ENCODE assay signal across 8 mouse cellular contexts in the genomic region with DNA sequence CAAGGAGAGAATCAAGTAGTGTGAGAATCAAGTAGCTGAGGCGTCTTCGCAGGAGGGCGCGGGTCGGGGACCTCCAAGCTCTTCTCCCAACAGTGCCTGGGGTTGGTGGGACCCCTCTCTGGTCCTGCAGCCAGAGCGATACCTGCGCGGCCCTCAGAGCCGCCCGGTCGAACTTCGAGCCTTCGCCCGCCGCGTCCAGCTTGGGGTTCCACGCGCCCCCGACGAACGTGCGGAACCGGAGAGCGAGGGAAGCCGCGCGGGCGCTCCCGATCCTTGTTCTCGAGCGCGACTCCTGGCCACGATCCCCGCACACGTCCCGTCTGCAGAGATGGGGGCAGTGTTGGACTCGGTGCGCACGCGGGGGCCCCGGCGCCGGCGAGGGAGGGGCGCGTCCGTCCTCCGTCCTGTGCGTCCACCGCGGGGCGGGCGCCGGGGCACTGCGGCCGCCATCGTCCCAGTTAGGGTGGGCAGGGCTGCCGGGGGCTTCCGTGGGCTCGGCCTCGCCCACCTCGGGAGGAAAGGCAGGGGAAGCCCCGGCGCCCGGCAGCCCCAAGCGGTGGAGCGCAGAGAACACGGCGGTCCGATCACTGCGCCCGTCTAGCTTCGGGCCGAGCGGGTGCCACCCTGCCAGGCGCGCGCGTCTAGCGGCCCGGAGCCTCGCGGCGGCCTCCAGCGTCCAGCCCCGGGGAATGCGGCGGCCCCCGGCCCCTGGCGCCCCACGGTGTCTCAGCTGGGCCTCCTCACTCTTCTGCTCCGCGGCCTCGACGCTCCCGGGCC. TPM values are rescaled to one million over a fixed set of nuclear protein-coding genes. Genes with fewer than 3 reads are reported as not detected.
DNase-seq lines count a peak whose midpoint lies in the region; ATAC-seq lines count a peak whose summit lies in the region.

A gene (plus strand): TSS at position 556 of the 777 bp plus-strand sequence.

- 2% methylated on average over 89 of the region's 96 CpGs for WGBS in intestine, embryonic 15.5 days
- 2% methylated on average over 83 of the region's 96 CpGs for WGBS in stomach, embryonic 14.5 days

- ATAC-seq in megakaryocyte, adult 5-6 weeks (ENCODE audit: poor library complexity, severe bottlenecking), result no peak
- peak; percentile 47 for ATAC-seq in intestine, embryonic 15.5 days
- ATAC-seq in stomach, embryonic 14.5 days (ENCODE audit: insufficient number of reproducible peaks, insufficient read depth, low FRiP score, low read depth), result peak; percentile 42; the same call in 1 of the 2 replicates

- H3K27ac ChIP-seq in intestine, embryonic 15.5 days, result peak within 1 kb of the TSS; percentile 32
- no peak within 1 kb of the TSS for H3K27ac ChIP-seq in stomach, embryonic 14.5 days (ENCODE audit: low read length)

- H3K4me2 ChIP-seq in intestine, embryonic 15.5 days (replicated peaks), result peak within 1 kb of the TSS; percentile 77
- peak within 1 kb of the TSS; percentile 67 for H3K4me2 ChIP-seq in stomach, embryonic 14.5 days (replicated peaks; ENCODE audit: low read depth, low read length)

- no peaks in the 10 kb centered on the region for H3K36me3 ChIP-seq in megakaryocyte, embryonic 14.5 days (replicated peaks; ENCODE audit: low read length)
- H3K36me3 ChIP-seq in intestine, embryonic 15.5 days, result no peaks in the 10 kb centered on the region
- no peaks in the 10 kb centered on the region for H3K36me3 ChIP-seq in stomach, embryonic 14.5 days (ENCODE audit: control insufficient read depth, insufficient read depth, low read length)

- H3K9ac ChIP-seq in intestine, embryonic 15.5 days, result peak within 1 kb of the TSS; percentile 49
- H3K9ac ChIP-seq in stomach, embryonic 14.5 days (replicated peaks; ENCODE audit: low read depth, low read length), result peak within 1 kb of the TSS; percentile 45

- peaks cover 86% of the 10 kb centered on the region for H3K27me3 ChIP-seq in megakaryocyte, embryonic 14.5 days (replicated peaks)
- H3K27me3 ChIP-seq in intestine, embryonic 15.5 days (replicated peaks), result peaks cover 56% of the 10 kb centered on the region
- peaks cover 29% of the 10 kb centered on the region for H3K27me3 ChIP-seq in stomach, embryonic 14.5 days (ENCODE audit: control insufficient read depth, insufficient read depth, low read length)

- peaks cover 13% of the 10 kb centered on the region for H3K9me3 ChIP-seq in megakaryocyte, embryonic 14.5 days
- no peaks in the 10 kb centered on the region for H3K9me3 ChIP-seq in intestine, embryonic 15.5 days
- H3K9me3 ChIP-seq in stomach, embryonic 14.5 days (ENCODE audit: control insufficient read depth, low read depth, low read length), result no peaks in the 10 kb centered on the region

- peaks cover 28% of the 10 kb centered on the region for H3K4me1 ChIP-seq in megakaryocyte, embryonic 14.5 days
- H3K4me1 ChIP-seq in intestine, embryonic 15.5 days (replicated peaks), result peaks cover 11% of the 10 kb centered on the region
- H3K4me1 ChIP-seq in stomach, embryonic 14.5 days (ENCODE audit: control insufficient read depth, insufficient read depth, low read length), result no peaks in the 10 kb centered on the region

- no peak for DNase-seq in gastrocnemius, postnatal 4 days (ENCODE audit: low spot score in 2 of 2)
- peak; percentile 45 to 62 for DNase-seq in lung, adult 18-20 months
- no peak for DNase-seq in yolk sac, embryonic 10.5 days (ENCODE audit: low spot score)
- DNase-seq in cerebellum, adult 18-20 months, result no peak

- H3K4me3 ChIP-seq in megakaryocyte, embryonic 14.5 days (replicated peaks), result peak within 1 kb of the TSS; percentile 62
- H3K4me3 ChIP-seq in intestine, embryonic 15.5 days (replicated peaks), result peak within 1 kb of the TSS; percentile 51
- H3K4me3 ChIP-seq in stomach, embryonic 14.5 days (ENCODE audit: low read depth, low read length), result peak within 1 kb of the TSS; percentile 43

RNA-seq across cellular contexts. Expression of the gene that starts here (rescaled TPM):
- polyA plus RNA-seq in megakaryocyte, embryonic 14.5 days (2012; ENCODE audit: insufficient read depth, low replicate concordance), result not detected in 2 replicates
- total RNA-seq in megakaryocyte, adult 5-6 weeks (2015), result not detected in 2 replicates
- not detected in 2 replicates for total RNA-seq in megakaryocyte, adult 5-6 weeks (2017)
- total RNA-seq in gastrocnemius, postnatal 4 days (2021), result 10 to 100 TPM; 10.3 to 11.1 TPM
- 3.7 and 3.8 TPM in 2 replicates for polyA plus RNA-seq in intestine, embryonic 15.5 days (2015; fragmentation: Nextera tagmentation; extraction: Ambion mirVana)
- 4.0 and 5.7 TPM in 2 replicates for polyA plus RNA-seq in stomach, embryonic 14.5 days (2014; fragmentation: Nextera tagmentation; extraction: Ambion mirVana)

Comparison
In these comparisons a context has a peak if more than half of its experiments do, and no peak if none do; other contexts are left out.
1. RNA of the gene that starts here (total RNA-seq): 10.3 to 11.1 TPM in gastrocnemius, postnatal 4 days; not detected in megakaryocyte, adult 5-6 weeks; every median in the first group is over 10 times any median in the second.
2. DNase-seq: peak in lung, adult 18-20 months (2 of 2); none in gastrocnemius, postnatal 4 days (0 of 2), yolk sac, embryonic 10.5 days (single experiment) and cerebellum, adult 18-20 months (0 of 2).
3. Peak in every context shown above with its lines, with median percentiles within 50 percentile points of each other: H3K4me3 ChIP-seq.